Mouse (Mus musculus): ENCODE measurements around the gene Gcn1l1. TPM values are rescaled to one million over a fixed set of nuclear protein-coding genes. Genes with fewer than 3 reads are reported as not detected.

Gcn1l1 gene
- total and polyA plus RNA-seq, 2 experiments: 14.8 to 28.8 TPM

DNA sequence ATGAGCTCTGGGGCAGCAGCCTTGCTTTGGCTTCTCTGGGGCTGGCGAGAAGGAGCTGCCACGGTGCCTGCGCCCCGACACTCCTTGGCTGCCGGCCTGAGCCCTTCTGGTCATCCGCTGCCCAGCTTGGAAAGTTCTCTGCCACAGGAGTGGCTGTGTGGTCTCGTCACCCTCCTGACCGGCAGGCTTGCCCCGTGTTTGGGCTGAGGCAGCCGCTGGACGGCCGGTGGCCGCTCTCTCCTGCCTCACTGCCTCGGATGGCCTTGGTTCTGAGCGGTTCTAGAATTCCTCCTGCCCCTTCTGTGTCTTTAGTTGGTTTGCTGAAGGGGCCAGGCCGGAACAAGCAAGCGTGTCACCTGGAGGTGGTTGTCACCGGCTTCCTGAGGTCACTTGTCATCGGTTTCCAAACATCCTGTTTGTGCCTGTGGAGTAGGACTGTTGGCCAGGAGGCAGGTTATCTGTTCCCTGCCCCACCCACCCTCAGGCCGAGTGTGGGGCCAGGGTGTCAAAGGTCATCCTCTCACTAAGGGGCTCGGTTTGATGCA lies 44.7 kb upstream of the Gcn1l1 start:
- Histone ChIP-seq H3K9ac (ENCODE audit: low read depth, low read length) (peak overlapping the region; percentile 67), H3K79me2 (ENCODE audit: control insufficient read depth, insufficient read depth, low read length) (peaks cover 38% of the 10 kb centered on the region), H3K36me3 (ENCODE audit: control insufficient read depth, insufficient read depth, low read length) (no peaks in the 10 kb centered on the region), H3K4me3 (ENCODE audit: insufficient read depth, low read depth, low read length) (peak overlapping the region; percentile 51), H3K27ac (replicated peaks; ENCODE audit: insufficient read depth, low read depth, low read length) (peak overlapping the region; percentile 97), H3K4me1 (ENCODE audit: control insufficient read depth, insufficient read depth, low read length) (peaks cover 46% of the 10 kb centered on the region), H3K27me3 (ENCODE audit: control insufficient read depth, insufficient read depth, low read length) (no peaks in the 10 kb centered on the region)
- DNase-seq (ENCODE audit: extremely low read depth, low read depth, low spot score): peak; percentile 94
- WGBS: 5% methylated on average over 21 of the region's 21 CpGs
- TF ChIP-seq POLR2A (IDR thresholded peaks at IDR 0.05; ENCODE audit: extremely low read depth, insufficient read depth, low read length) (peak; percentile 48; the same call in 1 of the 2 replicates), CTCF (IDR thresholded peaks at IDR 0.05; ENCODE audit: low read depth, low read length) (no peak)

DNA sequence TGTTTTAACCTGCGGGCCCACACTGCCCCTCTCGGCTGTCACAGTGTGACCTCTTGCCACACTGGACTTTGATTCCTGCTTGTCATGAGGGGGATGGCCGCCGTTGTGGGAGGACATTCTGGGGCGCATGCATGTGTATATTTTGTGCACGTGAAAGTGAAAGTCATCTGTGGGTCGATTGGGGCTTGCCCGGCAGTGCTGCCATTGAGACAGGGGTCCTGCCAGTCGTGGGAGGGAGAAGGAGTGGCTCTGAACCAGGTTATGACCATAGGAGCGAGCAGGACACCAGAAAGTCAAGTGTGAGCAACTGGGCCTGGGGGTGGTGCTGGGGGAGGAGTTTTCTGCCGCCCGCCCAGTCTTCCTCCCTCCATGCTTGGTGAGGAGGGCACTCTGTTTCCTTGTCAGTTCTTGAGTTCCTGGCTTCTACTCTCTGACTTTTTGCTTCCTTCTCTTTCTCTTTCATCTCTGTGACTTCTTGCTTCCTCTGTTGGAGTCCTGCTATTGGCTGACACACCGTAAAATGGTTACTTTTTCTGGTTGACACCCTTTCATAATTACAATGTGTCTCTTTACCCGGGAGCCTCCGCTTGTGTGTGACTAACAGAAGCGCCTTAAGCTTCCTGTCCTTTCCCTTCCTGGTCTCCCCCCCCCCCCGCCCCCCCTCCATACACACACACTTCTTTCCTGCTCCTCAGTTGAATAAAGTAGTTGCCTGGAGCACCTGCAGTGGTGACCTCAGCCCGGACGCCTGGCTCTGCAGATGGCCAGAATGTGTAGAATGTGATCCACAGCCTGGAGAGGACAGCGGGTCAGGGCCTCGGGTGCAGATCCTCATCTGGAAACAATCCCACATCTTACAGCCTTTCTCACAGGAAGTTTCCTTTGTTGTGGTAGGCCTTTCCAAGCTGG lies 43.2 kb upstream of the Gcn1l1 start:
- Histone ChIP-seq H3K27me3 (ENCODE audit: control insufficient read depth, insufficient read depth, low read length) (no peaks in the 10 kb centered on the region), H3K4me1 (ENCODE audit: control insufficient read depth, insufficient read depth, low read length) (peaks cover 48% of the 10 kb centered on the region), H3K36me3 (ENCODE audit: control insufficient read depth, insufficient read depth, low read length) (no peaks in the 10 kb centered on the region), H3K4me3 (ENCODE audit: insufficient read depth, low read depth, low read length) (peak overlapping the region; percentile 49), H3K79me2 (ENCODE audit: control insufficient read depth, insufficient read depth, low read length) (peaks cover 43% of the 10 kb centered on the region), H3K9ac (ENCODE audit: low read depth, low read length) (peak overlapping the region; percentile 57), H3K27ac (replicated peaks; ENCODE audit: insufficient read depth, low read depth, low read length) (peak overlapping the region; percentile 97)
- 2% methylated on average over 20 of the region's 21 CpGs for WGBS
- TF ChIP-seq CTCF (IDR thresholded peaks at IDR 0.05; ENCODE audit: low read depth, low read length) (peak; percentile 38), POLR2A (IDR thresholded peaks at IDR 0.05; ENCODE audit: extremely low read depth, insufficient read depth, low read length) (no peak)
- DNase-seq (ENCODE audit: extremely low read depth, low read depth, low spot score): peak; percentile 93

DNA sequence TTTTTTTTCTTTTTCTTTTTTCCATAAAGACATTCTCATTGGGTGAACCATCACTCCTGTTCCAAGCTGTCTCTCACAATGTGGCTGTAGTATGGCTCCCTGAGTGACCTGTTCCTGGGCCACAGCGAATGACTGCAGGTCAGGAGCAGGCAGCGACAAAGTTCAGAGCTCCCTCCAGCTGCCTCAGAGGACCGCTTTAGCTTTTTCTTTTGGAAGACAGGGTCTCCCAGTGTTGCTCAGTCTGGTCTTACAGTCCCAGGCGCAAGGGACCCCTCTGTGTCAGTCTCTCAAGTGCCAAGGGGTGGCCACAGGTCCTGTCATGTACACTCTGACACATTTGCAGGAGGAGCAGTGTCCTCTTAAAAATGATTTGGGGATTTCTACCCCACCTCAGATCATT lies 42.5 kb upstream of the Gcn1l1 start:
- Histone ChIP-seq H3K36me3 (ENCODE audit: control insufficient read depth, insufficient read depth, low read length) (no peaks in the 10 kb centered on the region), H3K4me3 (ENCODE audit: insufficient read depth, low read depth, low read length) (peak overlapping the region; percentile 17; the same call in 1 of the 2 replicates), H3K79me2 (ENCODE audit: control insufficient read depth, insufficient read depth, low read length) (peaks cover 47% of the 10 kb centered on the region), H3K27me3 (ENCODE audit: control insufficient read depth, insufficient read depth, low read length) (no peaks in the 10 kb centered on the region), H3K27ac (replicated peaks; ENCODE audit: insufficient read depth, low read depth, low read length) (peak overlapping the region; percentile 97), H3K4me1 (ENCODE audit: control insufficient read depth, insufficient read depth, low read length) (peaks cover 47% of the 10 kb centered on the region), H3K9ac (ENCODE audit: low read depth, low read length) (peak overlapping the region; percentile 69)
- 24% methylated on average over 4 of the region's 4 CpGs for WGBS
- DNase-seq (ENCODE audit: extremely low read depth, low read depth, low spot score): peak; percentile 63
- TF ChIP-seq POLR2A (IDR thresholded peaks at IDR 0.05; ENCODE audit: extremely low read depth, insufficient read depth, low read length) (no peak), CTCF (IDR thresholded peaks at IDR 0.05; ENCODE audit: low read depth, low read length) (no peak)

DNA sequence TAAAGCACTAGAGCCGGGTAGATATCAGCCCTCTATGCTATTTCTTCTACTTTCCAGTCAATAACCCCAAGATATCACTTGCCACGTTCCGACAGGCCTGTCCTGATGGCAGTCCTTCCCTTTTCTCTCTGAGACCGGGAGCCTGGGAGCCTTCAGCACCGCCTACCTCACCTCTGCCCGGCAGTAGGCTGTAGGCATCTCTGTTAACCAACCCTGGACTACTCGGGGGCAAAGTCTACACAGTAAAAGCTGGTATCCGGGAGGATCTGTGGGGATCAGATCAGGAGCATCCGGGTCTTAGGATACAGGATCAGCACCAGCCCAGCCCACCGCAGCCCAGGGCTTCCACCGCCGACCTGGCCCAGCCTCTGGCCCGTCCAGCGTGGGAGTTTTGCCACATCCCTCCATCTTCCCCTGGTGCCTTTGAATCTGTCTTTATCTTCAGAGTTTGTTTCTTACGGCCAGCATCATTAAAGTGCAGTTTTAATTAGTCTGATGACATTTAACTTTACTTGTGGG lies 42.0 kb upstream of the Gcn1l1 start:
- 17% methylated on average over 15 of the region's 15 CpGs for WGBS
- Histone ChIP-seq H3K4me1 (ENCODE audit: control insufficient read depth, insufficient read depth, low read length) (peaks cover 46% of the 10 kb centered on the region), H3K27me3 (ENCODE audit: control insufficient read depth, insufficient read depth, low read length) (no peaks in the 10 kb centered on the region), H3K27ac (replicated peaks; ENCODE audit: insufficient read depth, low read depth, low read length) (peak overlapping the region; percentile 97), H3K4me3 (ENCODE audit: insufficient read depth, low read depth, low read length) (0 out of 2 replicates have a peak overlapping the region, but pooled peaks have one; percentile 17), H3K9ac (ENCODE audit: low read depth, low read length) (peak overlapping the region; percentile 69), H3K36me3 (ENCODE audit: control insufficient read depth, insufficient read depth, low read length) (no peaks in the 10 kb centered on the region), H3K79me2 (ENCODE audit: control insufficient read depth, insufficient read depth, low read length) (peaks cover 50% of the 10 kb centered on the region)
- TF ChIP-seq CTCF (IDR thresholded peaks at IDR 0.05; ENCODE audit: low read depth, low read length) (no peak), POLR2A (IDR thresholded peaks at IDR 0.05; ENCODE audit: extremely low read depth, insufficient read depth, low read length) (peak; percentile 33; the same call in 1 of the 2 replicates)
- DNase-seq (ENCODE audit: extremely low read depth, low read depth, low spot score): peak; percentile 84

DNA sequence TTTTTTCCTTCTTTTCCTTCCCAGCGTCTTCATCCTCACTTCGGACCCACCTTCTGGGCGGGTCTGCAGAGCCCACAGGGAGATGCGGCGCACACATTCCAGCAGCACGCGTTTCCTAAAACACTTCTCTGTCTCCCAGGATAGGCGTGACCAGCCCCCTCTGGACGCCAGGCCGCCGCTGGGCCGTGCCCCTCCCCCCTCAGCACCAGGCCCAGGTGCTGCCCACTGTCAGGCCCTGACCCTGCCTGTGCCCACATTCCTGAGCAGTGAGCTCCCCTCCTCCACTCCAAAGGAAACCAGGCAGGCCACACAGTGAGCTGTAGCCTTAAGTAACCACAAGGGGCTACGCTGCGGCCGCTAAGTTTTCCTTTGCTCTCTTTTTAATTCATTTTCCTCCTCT lies 41.1 kb upstream of the Gcn1l1 start:
- Histone ChIP-seq H3K4me3 (ENCODE audit: insufficient read depth, low read depth, low read length) (no peak overlapping the region), H3K4me1 (ENCODE audit: control insufficient read depth, insufficient read depth, low read length) (peaks cover 42% of the 10 kb centered on the region), H3K27ac (replicated peaks; ENCODE audit: insufficient read depth, low read depth, low read length) (no peak overlapping the region), H3K9ac (ENCODE audit: low read depth, low read length) (no peak overlapping the region), H3K27me3 (ENCODE audit: control insufficient read depth, insufficient read depth, low read length) (no peaks in the 10 kb centered on the region), H3K79me2 (ENCODE audit: control insufficient read depth, insufficient read depth, low read length) (peaks cover 54% of the 10 kb centered on the region), H3K36me3 (ENCODE audit: control insufficient read depth, insufficient read depth, low read length) (no peaks in the 10 kb centered on the region)
- no peak for TF ChIP-seq CTCF (IDR thresholded peaks at IDR 0.05; ENCODE audit: low read depth, low read length)
- no peak for TF ChIP-seq POLR2A (IDR thresholded peaks at IDR 0.05; ENCODE audit: extremely low read depth, insufficient read depth, low read length)
- 48% methylated on average over 15 of the region's 15 CpGs for WGBS
- no peak for DNase-seq (ENCODE audit: extremely low read depth, low read depth, low spot score)

All from liver, adult 2 months (tissue).